Mouse (Mus musculus): ENCODE measurements around the gene Slc8b1.

The Slc8b1 gene

DNA sequence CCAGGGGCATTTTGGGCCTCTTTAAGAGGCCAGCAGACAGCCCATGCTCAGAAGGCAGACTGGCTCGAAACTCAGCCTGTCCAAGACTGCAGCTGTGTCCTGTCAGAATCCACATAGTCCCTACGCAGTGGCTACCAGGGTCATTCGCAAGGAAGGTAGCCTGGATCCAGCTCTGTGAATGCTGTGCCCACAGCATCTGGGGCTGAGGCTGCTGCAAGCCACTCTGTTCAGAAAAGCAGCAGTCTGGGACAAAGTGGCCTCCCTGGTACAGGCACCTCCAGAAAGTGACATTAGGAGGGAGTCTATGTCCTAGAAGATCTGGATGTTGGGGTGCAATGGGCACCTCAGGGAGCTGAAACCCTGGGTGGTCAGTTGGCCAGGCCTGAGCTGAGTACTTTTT lies 58.8 kb downstream of the Slc8b1 start:
- DNase-seq: no peak

DNA sequence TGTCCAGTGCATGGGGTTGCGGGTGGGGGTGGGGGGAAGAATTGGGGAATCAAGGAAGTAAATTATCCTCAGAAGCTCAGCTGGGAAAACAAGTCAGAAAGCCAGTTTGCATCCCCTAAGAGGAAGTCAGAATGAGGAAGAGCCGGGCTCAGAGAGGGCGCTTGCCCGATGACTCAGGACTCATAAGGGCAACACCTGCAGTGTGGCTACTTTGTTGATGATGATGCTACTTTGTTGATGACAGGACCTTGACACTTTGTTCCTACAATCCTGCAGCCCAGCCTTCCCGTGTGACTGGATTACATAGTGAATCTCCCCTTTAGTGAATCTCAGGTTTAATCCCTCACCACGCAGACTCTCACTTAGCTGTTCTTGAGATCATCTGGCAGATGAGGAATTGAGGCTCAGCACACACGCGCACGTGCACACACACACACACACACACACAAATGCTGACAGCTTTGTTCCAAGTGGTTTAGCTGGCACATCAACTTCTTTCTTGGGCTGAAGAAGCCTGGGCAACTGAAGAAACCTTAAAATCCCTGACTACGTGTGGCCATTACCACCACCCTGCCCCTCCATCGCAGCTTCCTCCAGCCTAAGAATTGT lies 59.4 kb downstream of the Slc8b1 start:
- no peak for DNase-seq

DNA sequence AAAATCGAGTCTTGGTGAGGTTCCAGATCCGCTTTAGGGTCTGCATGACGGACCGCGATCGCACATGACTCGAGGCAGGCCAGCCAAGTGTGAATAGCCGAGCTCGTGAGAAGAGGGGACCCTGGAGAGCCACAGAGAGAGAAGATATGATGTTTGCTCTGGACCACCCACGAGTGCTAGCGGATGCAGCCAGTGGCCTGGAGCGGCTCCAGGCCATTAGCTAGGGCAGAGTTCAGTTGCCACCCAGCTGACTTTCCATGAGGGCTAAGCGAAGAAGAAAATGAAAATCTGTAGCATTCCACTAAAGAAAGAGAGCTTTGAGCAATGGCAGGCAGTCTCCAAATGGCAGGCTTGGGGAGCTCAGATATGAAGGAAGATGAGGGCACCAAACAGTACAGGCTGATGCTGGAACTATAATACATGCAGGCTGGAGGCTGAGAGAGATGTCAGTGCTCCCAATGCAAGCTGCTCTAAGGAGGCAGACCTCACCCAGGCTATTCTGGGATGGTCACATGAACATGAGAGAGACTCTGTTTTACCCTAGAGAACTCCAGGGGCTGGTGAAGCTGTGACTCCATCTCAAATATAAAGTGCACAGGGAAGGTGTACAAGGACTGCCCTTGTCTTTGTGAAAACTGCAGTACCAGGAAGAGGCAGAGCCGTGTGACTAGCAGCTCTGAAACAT lies 60.2 kb downstream of the Slc8b1 start:
- no peak for DNase-seq

DNA sequence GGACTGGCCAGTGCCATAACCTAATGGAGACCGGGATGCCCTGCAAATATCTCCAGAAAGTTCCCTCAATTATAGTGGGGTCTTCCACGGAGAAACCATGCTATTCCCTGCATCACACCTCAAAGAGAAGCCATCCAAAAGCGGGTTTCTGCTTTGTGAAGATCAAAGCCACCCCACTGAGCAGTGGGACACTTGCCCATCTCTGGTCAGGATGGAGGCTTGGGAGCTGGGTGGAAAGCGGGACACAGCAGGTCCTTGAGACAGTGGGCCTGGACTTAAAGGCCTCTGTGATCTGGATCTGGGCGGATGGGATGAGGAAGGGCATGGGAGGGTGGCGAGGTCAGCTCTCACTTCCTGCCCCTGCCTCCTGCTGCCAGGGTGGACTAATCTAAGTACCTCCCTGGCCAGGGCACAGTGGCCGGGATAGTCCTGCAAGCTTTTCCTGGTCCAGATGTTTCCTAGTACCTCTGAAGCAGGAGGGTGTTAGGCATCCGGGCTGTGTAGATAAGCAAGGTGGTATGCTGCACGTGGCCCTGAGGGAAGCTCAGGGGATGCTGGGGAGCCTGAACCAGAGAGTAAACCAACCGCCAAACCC lies 63.6 kb downstream of the Slc8b1 start:
- no peak for DNase-seq

DNA sequence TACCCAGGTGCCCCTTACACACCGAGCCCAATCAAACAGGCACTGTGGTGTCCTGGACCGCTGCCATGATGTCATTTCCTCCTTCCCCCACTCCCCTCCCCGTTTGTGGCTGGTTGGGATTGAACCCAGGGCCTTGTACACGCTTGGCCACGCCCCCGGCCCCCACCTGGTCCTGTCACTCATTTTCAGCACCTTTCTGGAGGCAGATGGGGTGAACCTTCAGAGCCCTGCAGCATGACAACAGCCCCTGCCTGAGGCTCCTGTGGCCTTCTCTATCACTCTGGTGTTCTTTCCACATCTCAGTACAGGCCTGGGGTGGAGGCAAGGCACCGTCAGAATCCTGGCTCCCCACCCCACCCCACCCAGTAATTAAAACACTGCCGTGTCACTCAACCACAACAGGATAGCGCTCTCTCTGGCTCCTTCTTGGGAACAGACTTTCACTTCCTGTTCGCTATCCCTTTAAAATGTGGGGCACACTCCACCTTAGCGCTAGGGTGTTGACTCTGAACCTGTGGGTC lies 65.9 kb downstream of the Slc8b1 start:
- peak in 1 of 2 experiments; percentile 64 for DNase-seq

DNA sequence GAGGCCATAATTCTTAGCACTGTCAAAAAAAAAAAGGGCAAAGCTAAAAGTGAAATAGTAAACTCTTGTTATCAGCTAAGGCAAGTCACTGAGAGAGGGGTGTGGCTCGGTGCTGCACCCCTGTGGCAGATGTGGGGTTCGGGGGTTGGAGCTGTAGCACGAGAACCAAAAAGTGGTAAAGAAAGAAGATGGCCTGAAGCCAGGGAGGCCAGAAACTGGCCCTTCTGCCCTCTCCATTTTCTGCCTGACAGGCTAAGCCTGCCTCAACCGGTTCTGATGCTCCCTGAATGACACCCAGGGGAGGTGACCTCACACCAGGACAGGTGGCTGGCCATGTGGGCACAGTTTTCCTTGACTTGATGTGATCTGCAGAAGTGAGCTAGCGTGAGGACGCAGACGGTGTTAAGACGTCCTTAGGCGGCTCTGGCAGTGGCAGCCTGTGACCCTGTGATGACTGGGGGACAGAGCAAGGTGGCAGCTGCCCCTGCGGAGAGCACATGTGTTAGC lies 67.0 kb downstream of the Slc8b1 start:
- DNase-seq: peak; percentile 62 to 74

DNA sequence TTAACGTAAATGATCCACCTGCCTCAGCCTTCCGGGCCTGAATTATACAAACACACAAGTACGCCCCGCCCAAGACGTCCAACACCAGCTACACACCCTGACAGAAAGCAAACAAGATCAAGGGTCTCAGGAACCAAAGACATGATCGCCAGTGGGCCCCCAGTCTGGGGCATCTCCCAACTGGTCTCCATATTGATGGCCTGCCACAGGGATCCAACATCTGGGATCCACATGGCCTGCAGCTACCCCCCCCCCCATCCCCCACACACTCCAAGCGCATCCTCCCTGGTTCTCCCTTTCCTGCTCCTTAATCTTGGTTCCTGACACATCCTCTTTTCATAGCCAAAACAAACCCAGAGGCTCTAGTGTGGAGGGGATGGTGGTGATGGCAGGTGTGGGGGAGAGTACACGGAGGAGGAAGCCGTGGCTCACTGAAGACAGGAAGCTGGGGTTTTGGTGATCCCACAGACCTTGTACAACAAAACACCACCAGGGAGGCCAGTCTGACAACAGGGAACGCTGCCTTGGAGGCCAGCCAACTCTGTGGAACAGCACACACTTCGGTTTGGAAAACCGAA lies 67.6 kb downstream of the Slc8b1 start:
- DNase-seq: peak; percentile 72 to 85

DNA sequence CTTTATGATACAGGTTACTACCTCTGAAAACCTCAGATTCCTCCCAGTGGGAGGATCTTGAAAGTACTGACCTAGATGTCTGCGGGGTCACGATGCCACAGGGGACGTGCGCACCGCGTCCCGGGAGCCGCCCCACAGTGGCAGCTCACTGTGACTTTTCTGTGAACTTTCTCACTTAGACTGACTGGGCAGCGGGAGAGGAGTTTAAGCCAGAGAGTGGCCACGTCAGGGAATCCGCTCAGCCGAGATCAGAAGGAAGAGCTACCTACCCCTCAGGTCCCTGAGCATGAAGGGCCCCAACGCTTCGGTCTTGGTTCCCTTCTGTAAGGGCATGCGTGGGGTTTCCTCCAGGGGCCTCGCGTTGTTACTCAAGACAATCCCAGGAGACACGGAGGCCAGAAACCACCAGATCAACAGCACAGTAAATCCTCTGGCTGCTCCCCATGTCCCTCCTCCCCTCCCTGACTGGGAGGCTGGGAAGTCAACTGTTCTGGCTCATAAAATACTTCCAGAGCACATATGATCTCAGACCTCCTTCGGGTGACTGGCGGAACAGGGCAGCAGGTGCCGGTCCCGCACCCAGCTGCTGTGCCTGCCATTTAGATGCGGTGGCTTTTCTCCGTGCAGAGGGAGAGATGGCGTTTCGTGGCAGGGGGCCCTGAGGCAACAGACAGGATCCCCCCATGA lies 68.4 kb downstream of the Slc8b1 start:
- DNase-seq: peak in 1 of 2 experiments; percentile 43

DNA sequence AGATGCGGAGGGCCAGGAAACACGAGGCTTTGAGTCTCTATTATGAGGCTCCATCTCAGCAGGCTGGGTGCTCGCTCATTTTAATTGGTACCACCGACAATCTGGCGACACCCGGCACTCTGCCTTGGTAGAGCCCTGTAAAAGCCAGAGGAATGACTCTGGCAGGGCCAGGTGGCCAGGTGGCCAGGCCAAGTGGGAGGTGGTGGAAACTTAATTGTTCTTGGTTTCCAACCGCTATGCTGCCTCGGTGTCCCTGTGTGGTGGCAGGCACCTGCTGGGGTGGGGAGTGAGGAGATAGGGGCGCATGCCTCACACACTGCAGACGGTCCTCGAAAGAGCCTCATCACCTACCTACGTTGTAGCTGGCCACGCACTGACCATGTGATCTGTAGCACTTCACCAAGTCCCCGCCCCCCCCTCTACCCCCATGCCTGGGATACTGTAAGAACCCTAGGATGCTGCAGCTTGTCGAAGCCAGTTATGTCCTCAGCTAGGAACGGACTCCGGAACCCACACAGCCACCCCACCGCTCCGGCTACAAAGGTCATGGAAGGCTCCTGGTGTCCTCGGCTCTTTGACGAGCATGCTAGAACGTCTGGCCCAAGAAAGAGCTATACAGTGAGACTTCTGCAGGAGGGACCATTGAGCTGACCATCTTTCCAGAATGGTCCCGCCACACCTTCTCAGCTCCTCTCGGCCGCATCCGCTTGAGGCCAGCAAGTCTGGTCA lies 69.1 kb downstream of the Slc8b1 start:
- peak in 1 of 2 experiments; percentile 62 for DNase-seq

DNA sequence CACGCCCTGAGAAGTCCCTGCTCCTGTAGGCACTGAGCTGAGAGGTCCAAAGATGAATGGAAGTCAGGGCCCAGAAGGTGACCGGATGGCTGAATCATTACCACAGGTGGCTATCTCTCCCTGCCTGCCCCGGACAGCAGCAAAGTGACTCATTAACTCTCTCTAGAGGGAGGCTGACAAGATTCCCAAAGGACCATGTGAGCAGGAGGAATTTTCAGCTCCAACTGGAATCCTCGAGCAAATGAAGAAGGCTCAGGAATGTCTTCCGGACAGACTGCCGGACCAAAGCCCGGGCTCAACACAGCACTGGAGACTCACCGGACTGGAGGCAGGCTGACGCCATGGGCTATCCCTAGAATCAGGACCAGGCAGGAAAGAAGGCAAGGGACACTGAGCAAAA lies 71.0 kb downstream of the Slc8b1 start:
- no peak for DNase-seq

DNA sequence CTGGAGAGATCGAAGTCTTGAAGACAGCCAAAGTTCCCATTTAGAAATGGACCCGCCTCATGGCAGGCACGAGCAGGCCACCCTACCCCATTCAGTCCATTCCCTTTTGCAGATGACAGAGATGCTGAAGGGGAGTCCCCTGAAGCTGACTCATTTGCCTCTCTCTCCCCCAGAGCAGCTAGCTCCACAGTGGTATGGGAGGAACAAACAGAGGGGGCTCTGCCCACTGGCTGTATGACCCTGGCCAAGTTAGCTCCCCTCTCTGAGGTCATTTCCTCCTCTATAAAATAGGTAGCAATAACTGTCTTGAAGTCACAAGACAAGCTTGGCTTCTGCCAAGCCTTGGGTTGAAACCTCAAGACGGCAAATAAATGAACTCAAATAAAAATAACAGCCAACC lies 72.5 kb downstream of the Slc8b1 start:
- no peak for DNase-seq

Measured in thymus, adult 18-20 months (tissue).